Mouse (Mus musculus) embryonic facial prominence, embryonic 15.5 days (tissue): ENCODE data around the gene H2-DMb2. TPM values are rescaled to one million over a fixed set of nuclear protein-coding genes. Genes with fewer than 3 reads are reported as not detected.
"Not testable (repeated sequence)": the region's sequence is repeated elsewhere in the genome, so short reads cannot be mapped to it uniquely, and the experiment has no call there.

ENCODE experiments used
- ATAC-seq: fragments of 200-750 bp; cut with Nextera tagmentation; 2 replicates; pipeline ENCODE4 v1.8.0; 2017; ENCODE audit warnings: low read depth, moderate TSS enrichment; ENCODE audit not compliant: insufficient number of reproducible peaks, low FRiP score, low TSS enrichment
- H3K27ac ChIP-seq: fragments of 300-500 bp; sonication (generic); replicated peaks from 2 replicates; pipeline ENCODE4 v1.5.1; 2015; ENCODE audit warnings: mild to moderate bottlenecking, inconsistent platforms
- H3K27me3 ChIP-seq: fragments of 300-500 bp; sonication (generic); 2 replicates; pipeline ENCODE4 v1.6.1; 2015; ENCODE audit warnings: inconsistent platforms
- H3K36me3 ChIP-seq: fragments of 300-500 bp; sonication (generic); 2 replicates; pipeline ENCODE4 v1.6.1; 2015; ENCODE audit warnings: mild to moderate bottlenecking, inconsistent platforms
- H3K4me1 ChIP-seq: fragments of 300-500 bp; sonication (generic); 2 replicates; pipeline ENCODE4 v1.6.1; 2015; ENCODE audit warnings: inconsistent platforms
- H3K4me2 ChIP-seq: fragments of 300-500 bp; sonication (generic); replicated peaks from 2 replicates; pipeline ENCODE4 v1.6.1; 2015; ENCODE audit warnings: mild to moderate bottlenecking, inconsistent platforms
- H3K4me3 ChIP-seq: fragments of 300-500 bp; sonication (generic); replicated peaks from 2 replicates; pipeline ENCODE4 v1.5.1; 2015; ENCODE audit warnings: mild to moderate bottlenecking, inconsistent platforms
- H3K9ac ChIP-seq: fragments of 300-500 bp; sonication (generic); 2 replicates; pipeline ENCODE4 v1.6.1; 2015; ENCODE audit warnings: inconsistent platforms
- H3K9me3 ChIP-seq: fragments of 300-500 bp; sonication (generic); replicated peaks from 2 replicates; pipeline ENCODE4 v1.6.1; 2016; ENCODE audit warnings: inconsistent platforms
- WGBS: fragments of 180-500 bp; shearing (Covaris S2); methylation state at CpG from one replicate; pipeline ENCODE4 v1.1.7; 2015; 5-methylcytosine and 5-hydroxymethylcytosine counted together
- polyA plus RNA-seq: library from polyadenylated mRNA; unstranded; fragments of >200 nt; fragmentation: Nextera tagmentation; extraction: Ambion mirVana; gene quantifications from 2 replicates; pipeline ENCODE4 v1.2.1, GENCODE M21; 2015

H2-DMb2 gene
- polyA plus RNA-seq, 1 experiment from 2014 or later: 0.61 TPM

DNA sequence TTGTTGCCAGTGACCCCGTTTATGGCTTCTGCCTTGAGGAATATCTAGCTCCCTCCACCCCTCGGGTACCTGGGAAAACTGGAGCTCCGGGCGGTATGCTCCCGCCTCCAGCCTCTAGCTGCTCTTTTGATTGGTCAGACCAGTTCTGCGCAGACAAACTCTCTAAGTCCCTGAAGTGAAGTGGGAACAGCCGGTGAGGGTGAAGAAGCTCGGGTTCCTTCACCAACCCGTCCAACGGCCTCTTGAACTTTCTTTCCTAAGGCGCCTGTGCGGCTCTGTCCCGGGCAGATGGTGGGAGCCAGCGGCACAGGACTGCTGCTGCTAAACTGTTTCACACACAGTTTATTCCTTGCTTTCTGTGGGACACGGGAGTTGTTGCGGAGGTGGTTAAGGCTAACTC lies 3.7 kb upstream of the H2-DMb2 start:
- WGBS: 2% methylated on average over 16 of the region's 16 CpGs
- Histone ChIP-seq H3K9me3 (no peaks in the 10 kb centered on the region), H3K27me3 (peaks cover 33% of the 10 kb centered on the region)

DNA sequence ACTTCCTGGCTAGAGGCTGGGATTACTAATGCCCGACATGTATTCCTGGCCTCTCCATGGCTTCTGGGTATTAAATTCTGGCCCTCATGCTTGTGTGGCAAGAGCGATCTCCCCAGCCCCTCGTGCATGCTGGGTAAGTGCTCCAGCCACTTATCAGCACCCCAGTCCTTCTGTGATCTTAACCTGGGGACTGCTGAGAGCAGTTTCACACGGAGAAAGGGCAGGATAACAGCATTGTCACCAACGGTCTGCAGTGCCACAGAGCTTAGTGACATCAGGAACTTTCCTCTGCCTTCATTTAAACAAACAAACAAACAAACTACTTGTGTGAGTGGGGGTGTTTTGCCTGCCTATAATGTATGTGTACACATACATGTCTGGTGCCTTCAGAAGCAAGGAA lies 2.9 kb upstream of the H2-DMb2 start:
- H3K4me1 ChIP-seq: peaks cover 28% of the 10 kb centered on the region
- peaks cover 33% of the 10 kb centered on the region for H3K27me3 ChIP-seq
- H3K4me3 ChIP-seq: no peak overlapping the region
- no peak overlapping the region for H3K27ac ChIP-seq
- no peak overlapping the region for H3K9ac ChIP-seq
- no peak for ATAC-seq
- WGBS: 13% methylated on average over 5 of the region's 5 CpGs
- no peaks in the 10 kb centered on the region for H3K36me3 ChIP-seq
- no peaks in the 10 kb centered on the region for H3K9me3 ChIP-seq
- H3K4me2 ChIP-seq: no peak overlapping the region

More for the DNA sequence above, 3.7 kb upstream of the H2-DMb2 start:
- peaks cover 28% of the 10 kb centered on the region for H3K4me1 ChIP-seq
- H3K9ac ChIP-seq: 0 out of 2 replicates have a peak overlapping the region, but pooled peaks have one; percentile 39
- no peak overlapping the region for H3K27ac ChIP-seq
- H3K36me3 ChIP-seq: no peaks in the 10 kb centered on the region
- H3K4me3 ChIP-seq: peak overlapping the region; percentile 32
- no peak for ATAC-seq
- H3K4me2 ChIP-seq: peak overlapping the region; percentile 57

DNA sequence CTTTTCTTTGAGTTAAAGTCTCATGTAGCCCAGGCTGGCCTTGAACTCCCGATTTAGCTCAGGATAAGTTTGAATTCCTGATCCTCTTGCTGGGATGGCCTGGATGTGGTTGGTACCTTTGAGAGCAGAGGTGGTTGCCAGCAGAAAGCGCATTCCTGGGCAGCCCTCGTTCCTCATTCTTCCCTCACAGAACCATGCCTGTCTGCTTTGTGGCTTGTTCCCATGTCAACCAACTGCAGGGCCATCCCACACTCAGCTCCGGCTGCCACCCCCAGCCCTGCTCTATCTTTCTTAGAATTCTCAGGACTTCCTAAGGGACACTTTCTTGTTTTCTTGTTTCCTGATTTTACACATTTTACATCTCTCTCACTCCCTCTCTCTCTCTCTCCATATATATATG lies 1.7 kb upstream of the H2-DMb2 start:
- Histone ChIP-seq H3K9me3 (no peaks in the 10 kb centered on the region), H3K4me3 (no peak overlapping the region), H3K27me3 (peaks cover 30% of the 10 kb centered on the region), H3K9ac (no peak overlapping the region), H3K36me3 (no peaks in the 10 kb centered on the region), H3K27ac (no peak overlapping the region), H3K4me1 (peaks cover 21% of the 10 kb centered on the region), H3K4me2 (no peak overlapping the region)
- no peak for ATAC-seq
- WGBS: 55% methylated on average over 4 of the region's 4 CpGs

DNA sequence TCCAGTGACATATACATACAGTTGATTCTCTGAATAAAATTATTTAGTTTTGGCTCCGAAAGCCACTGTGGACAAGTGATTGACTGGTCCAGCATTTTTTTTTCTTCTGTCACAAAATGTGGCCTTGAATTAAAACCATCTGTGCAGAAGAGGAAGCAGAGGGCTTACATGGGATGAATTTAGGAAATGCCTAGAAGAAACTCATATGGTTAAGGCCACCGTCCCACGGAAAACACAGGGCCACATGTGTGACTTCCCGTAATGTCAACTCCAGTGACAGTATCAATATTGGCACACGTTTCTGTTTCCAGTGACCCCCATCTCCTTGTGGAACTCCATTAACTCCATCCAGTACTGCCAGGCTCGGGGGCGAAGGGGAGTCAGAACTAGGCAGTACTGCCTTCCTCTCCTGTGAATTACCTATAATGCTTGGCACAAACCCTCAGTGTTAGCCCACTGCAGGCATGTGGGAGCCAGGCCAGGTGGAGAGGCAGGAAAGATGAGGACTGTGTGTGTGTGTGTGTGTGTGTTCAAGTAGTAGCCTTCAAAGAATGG lies 574 bp upstream of the H2-DMb2 start:
- H3K27me3 ChIP-seq: peaks cover 22% of the 10 kb centered on the region
- no peak overlapping the region for H3K4me2 ChIP-seq
- H3K9me3 ChIP-seq: no peaks in the 10 kb centered on the region
- H3K27ac ChIP-seq: no peak overlapping the region; the same call in 1 of the 2 replicates
- ATAC-seq: no peak
- 48% methylated on average over 7 of the region's 7 CpGs for WGBS
- H3K4me3 ChIP-seq: no peak overlapping the region
- H3K9ac ChIP-seq: no peak overlapping the region
- H3K4me1 ChIP-seq: peaks cover 21% of the 10 kb centered on the region
- H3K36me3 ChIP-seq: no peaks in the 10 kb centered on the region

DNA sequence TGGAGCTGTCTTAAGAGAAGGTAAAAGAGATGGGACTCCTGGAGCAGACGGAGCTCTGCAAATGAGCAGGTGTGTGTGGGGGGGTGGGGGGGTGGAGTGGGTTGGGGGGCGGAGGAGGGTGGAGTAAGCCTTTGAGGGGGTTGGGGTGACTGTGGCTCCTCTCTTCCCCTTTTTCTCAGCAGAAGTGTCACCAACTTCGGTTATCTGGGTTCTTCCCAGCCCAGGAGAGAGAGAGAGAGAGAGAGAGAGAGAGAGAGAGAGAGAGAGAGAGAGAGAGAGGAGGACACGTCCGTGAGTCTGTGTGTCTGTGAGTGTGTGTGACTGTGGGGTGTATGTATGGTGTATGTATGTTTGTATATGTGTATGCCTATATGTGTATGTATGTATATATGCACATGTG lies 354 bp downstream of the H2-DMb2 start:
- Histone ChIP-seq H3K27me3 (peaks cover 16% of the 10 kb centered on the region), H3K9ac (no peak overlapping the region), H3K4me1 (peaks cover 21% of the 10 kb centered on the region), H3K9me3 (no peaks in the 10 kb centered on the region), H3K36me3 (no peaks in the 10 kb centered on the region), H3K4me2 (no peak overlapping the region), H3K27ac (no peak overlapping the region), H3K4me3 (no peak overlapping the region)
- ATAC-seq: no peak
- WGBS: 59% methylated on average over 5 of the region's 5 CpGs

DNA sequence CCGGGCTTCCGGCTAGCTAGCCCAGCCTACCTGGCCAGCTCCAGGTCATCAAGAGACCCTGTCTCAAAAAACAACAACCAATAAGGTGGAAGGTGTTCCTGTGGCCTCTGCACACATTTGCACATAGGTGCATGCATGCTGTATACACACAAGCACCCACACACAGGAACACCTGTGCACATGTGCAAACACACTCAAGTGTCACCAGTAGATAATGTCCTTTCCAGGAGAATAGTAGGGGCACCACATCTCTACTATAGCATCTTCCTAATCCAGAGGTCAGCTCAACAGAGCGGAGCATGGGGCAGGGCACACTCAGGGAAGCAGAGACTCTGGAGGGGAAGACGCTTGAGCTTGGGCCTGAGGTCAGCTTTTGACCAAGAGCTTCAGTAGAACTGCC lies 1.1 kb downstream of the H2-DMb2 start:
- H3K9me3 ChIP-seq, H3K36me3 ChIP-seq, ATAC-seq, H3K27ac ChIP-seq, H3K4me2 ChIP-seq, H3K4me3 ChIP-seq, H3K9ac ChIP-seq: not testable (repeated sequence)
- WGBS: 90% methylated on average over 4 of the region's 4 CpGs
- Histone ChIP-seq H3K27me3 (peaks cover 12% of the 10 kb centered on the region), H3K4me1 (peaks cover 18% of the 10 kb centered on the region)

DNA sequence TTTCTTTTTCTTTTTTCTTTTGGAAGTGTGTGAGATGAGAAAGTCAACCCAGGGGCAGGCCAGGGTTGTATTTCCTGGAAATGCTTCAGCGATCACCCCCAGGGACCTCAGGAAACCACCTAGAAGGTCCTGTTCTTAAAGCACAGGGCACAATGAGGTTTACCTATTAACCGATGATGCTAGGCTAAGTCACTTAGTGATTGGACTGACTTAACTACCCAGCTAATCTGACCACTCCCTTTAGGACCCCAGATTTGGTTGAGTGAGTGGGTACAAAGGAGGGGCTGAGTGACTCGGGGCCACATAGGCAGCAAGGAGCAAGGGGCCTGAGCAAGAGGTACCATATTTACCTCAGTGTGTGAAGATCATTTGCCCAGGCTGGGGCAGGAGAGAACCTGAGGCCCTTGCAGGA lies 1.9 kb downstream of the H2-DMb2 start:
- Histone ChIP-seq H3K4me2 (no peak overlapping the region), H3K9ac (no peak overlapping the region), H3K4me1 (peaks cover 11% of the 10 kb centered on the region), H3K36me3 (no peaks in the 10 kb centered on the region), H3K9me3 (no peaks in the 10 kb centered on the region), H3K4me3 (no peak overlapping the region), H3K27me3 (peaks cover 6% of the 10 kb centered on the region), H3K27ac (no peak overlapping the region)
- ATAC-seq: no peak
- 73% methylated on average over 3 of the region's 3 CpGs for WGBS

DNA sequence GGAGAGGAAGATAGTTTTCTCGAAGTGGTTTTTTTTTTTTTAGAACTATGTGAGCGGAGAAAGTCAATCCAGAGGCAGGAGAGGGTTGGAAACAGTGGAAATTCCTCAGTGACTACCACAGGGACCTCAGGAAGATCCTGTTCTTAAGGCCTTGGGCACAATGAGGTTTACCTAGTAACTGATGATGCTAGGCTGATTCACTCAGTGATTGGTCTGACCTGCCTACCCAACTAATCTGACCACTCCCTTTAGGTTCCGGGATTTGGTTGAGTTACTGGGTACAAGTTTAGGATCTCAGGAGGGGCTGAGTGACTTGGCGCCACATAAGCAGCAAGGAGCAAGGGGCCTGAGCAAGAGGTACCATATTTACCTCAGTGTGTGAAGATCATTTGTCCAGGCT lies 9.8 kb downstream of the H2-DMb2 start, which contains the start of gene H2-DMb1:
H2-DMb1 (plus strand) TSS at position 150 of the 400 bp plus-strand sequence.
- no peak within 1 kb of the TSS for H3K27ac ChIP-seq
- no peaks in the 10 kb centered on the region for H3K27me3 ChIP-seq
- H3K9ac ChIP-seq: no peak within 1 kb of the TSS
- H3K9me3 ChIP-seq: no peaks in the 10 kb centered on the region
- peak within 1 kb of the TSS; percentile 24; the same call in 1 of the 2 replicates for H3K4me2 ChIP-seq
- H3K4me3 ChIP-seq: no peak within 1 kb of the TSS
- H3K36me3 ChIP-seq: no peaks in the 10 kb centered on the region
- WGBS: 57% methylated on average over 4 of the region's 4 CpGs
- ATAC-seq: no peak
- no peaks in the 10 kb centered on the region for H3K4me1 ChIP-seq

DNA sequence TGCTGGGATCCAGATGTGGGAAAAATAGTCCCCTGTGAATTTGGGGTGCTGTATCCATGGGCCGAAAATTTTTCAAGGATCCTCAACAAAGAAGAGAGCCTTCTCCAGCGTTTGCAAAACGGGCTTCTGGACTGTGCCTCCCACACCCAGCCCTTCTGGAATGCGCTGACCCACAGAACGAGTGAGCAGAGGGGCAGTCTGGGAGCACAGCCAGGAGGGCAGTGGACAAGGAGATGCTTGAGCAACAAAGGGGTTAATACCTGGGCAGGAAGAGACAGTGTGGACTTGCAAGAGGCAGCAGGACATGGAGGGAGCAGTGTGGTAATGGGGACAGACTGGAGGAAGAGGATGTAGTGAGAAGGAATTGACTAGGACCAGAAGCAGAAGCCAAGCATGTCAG lies 12.4 kb downstream of the H2-DMb2 start:
- H3K4me2 ChIP-seq: no peak overlapping the region
- H3K9me3 ChIP-seq: no peaks in the 10 kb centered on the region
- no peaks in the 10 kb centered on the region for H3K36me3 ChIP-seq
- no peak overlapping the region for H3K27ac ChIP-seq
- no peaks in the 10 kb centered on the region for H3K4me1 ChIP-seq
- ATAC-seq: no peak
- no peaks in the 10 kb centered on the region for H3K27me3 ChIP-seq
- 36% methylated on average over 5 of the region's 5 CpGs for WGBS
- H3K4me3 ChIP-seq: no peak overlapping the region
- H3K9ac ChIP-seq: no peak overlapping the region

DNA sequence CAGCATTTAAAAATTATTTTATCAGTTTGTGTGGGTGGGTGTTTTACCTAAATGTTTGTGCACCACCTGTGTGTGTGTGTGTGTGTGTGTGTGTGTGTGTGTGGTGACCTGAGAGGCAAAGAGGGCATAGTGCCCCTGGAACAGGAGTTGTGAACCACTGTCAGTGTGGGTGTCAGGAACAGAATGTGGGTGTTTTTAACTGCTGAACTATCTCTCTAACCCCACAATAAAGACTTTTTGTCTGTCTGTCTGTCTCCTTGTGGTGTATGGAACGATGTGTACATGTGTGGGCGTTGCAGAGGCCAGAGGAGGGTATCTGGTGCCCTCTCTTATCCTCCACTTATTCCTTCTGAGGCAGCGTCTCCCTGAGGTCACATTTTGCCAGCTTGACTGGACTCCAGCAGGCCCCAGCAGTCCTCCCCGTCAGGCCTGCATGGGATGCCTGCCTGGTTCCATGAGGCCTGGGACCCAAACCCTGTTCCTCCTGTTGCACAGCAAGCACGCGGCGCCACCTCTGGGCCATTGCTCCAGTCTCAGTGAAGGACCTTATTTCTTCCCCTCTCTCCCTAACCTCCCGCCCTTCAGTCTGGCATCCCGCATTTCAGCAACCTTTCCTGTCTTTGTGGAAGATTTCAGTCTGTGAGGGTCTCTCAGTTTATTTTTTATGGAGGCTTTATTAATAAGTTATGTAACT lies 21.2 kb downstream of the H2-DMb2 start:
- H3K4me3 ChIP-seq: no peak overlapping the region
- no peaks in the 10 kb centered on the region; the same call in 1 of the 2 replicates for H3K27me3 ChIP-seq
- H3K36me3 ChIP-seq: no peaks in the 10 kb centered on the region
- H3K9ac ChIP-seq: no peak overlapping the region
- 42% methylated on average over 9 of the region's 9 CpGs for WGBS
- no peaks in the 10 kb centered on the region for H3K9me3 ChIP-seq
- no peak overlapping the region for H3K27ac ChIP-seq
- no peak for ATAC-seq
- no peak overlapping the region for H3K4me2 ChIP-seq
- no peaks in the 10 kb centered on the region for H3K4me1 ChIP-seq

DNA sequence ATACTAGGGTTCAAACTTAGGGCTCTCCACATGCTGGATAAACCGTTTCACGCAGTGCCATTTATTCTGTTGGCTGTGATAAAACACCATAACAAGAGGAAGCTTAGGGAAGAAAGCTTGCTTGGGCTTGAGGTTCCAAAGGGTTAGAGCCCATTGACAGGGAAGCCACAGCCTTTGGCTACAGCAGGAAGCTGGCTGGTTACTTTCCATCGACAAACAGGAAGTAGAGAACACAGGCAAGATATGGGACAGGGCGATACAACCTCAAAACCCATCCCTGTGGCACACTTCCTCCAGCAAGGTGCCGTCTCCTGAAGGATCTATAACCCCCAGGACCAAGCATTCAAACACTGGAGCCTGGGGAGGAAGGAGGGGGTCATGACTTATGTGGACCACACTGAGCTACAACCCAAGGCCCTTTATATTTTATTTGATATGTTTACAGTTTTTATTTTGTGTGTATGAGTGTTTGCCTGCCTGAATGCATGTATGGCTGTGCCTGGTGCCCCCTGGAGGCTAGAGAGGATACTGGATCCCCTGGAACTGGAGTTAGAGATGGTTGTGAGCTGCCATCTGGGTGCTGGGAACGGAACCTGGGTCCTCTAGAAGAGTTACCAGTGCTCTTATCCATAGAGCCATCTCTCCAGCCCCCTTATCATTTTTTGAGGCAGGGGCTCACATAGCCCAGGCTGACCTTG lies 22.1 kb downstream of the H2-DMb2 start:
- ATAC-seq: no peak
- Histone ChIP-seq H3K27me3 (no peaks in the 10 kb centered on the region; the same call in 1 of the 2 replicates), H3K36me3 (no peaks in the 10 kb centered on the region), H3K4me3 (no peak overlapping the region), H3K27ac (no peak overlapping the region), H3K4me1 (no peaks in the 10 kb centered on the region), H3K9ac (no peak overlapping the region), H3K9me3 (no peaks in the 10 kb centered on the region), H3K4me2 (no peak overlapping the region)
- WGBS: 83% methylated on average over 6 of the region's 6 CpGs
